Mouse (Mus musculus) olfactory bulb, adult 2 months (tissue): Measurements from ENCODE around the gene Faf1. TPM values are rescaled to one million over a fixed set of nuclear protein-coding genes. Genes with fewer than 3 reads are reported as not detected.

Experiments used
- H3K27ac ChIP-seq: fragments of 200-500 bp; 2 replicates; pipeline ENCODE4 v1.5.1; 2012; ENCODE audit warnings: low read depth, low read length; ENCODE audit not compliant: insufficient read depth
- H3K4me1 ChIP-seq: fragments of 200-500 bp; 2 replicates; pipeline ENCODE4 v1.6.1; 2012; ENCODE audit warnings: low read length; ENCODE audit not compliant: control insufficient read depth, insufficient read depth
- H3K4me3 ChIP-seq: fragments of 200-500 bp; 2 replicates; pipeline ENCODE4 v1.5.1; 2012; ENCODE audit warnings: mild to moderate bottlenecking, low read depth, low read length, moderate library complexity; ENCODE audit not compliant: insufficient read depth
- CTCF ChIP-seq: fragments of 200-500 bp; IDR thresholded peaks from 2 replicates; pipeline ENCODE4 v1.5.1; 2012; ENCODE audit warnings: low read depth, mild to moderate bottlenecking, low read length, moderate library complexity; ENCODE audit not compliant: insufficient read depth
- POLR2A ChIP-seq: fragments of 200-500 bp; IDR thresholded peaks from 2 replicates; pipeline ENCODE4 v1.6.1; 2012; ENCODE audit warnings: mild to moderate bottlenecking, low read depth, low read length, moderate library complexity; ENCODE audit not compliant: insufficient read depth
- WGBS: fragments of 180-500 bp; shearing (Covaris S2); methylation state at CpG from one replicate; pipeline ENCODE4 v1.1.7; 2018; 5-methylcytosine and 5-hydroxymethylcytosine counted together
- polyA plus RNA-seq: library from polyadenylated mRNA; stranded (reverse); fragments of >200 nt; gene quantifications from 2 replicates; pipeline ENCODE4 v1.2.4, GENCODE M21; 2012; ENCODE audit warnings: low replicate concordance; ENCODE audit not compliant: missing spikeins, insufficient read depth, insufficient read length

Gene Faf1
- polyA plus RNA-seq, 1 experiment = not detected

GRCm38 (mm10) chr4:109987560-109988362 lies 311.4 kb downstream of the Faf1 start:
- no peak overlapping the region for H3K4me3 ChIP-seq
- H3K27ac ChIP-seq = no peak overlapping the region
- H3K4me1 ChIP-seq = peaks cover 3% of the 10 kb centered on the region; the same call in 1 of the 2 replicates
- TF ChIP-seq CTCF (no peak), POLR2A (no peak)
- 30% methylated on average over 20 of the region's 20 CpGs for WGBS

- TF ChIP-seq POLR2A (no peak), CTCF (no peak)
- 38% methylated on average over 5 of the region's 5 CpGs for WGBS
- Histone ChIP-seq H3K27ac (no peak overlapping the region), H3K4me3 (no peak overlapping the region), H3K4me1 (peaks cover 3% of the 10 kb centered on the region; the same call in 1 of the 2 replicates)
Measured at GRCm38 (mm10) chr4:109988411-109988810, 312.0 kb downstream of the Faf1 start.

GRCm38 (mm10) chr4:109989213-109989612 lies 312.8 kb downstream of the Faf1 start:
- Histone ChIP-seq H3K27ac (no peak overlapping the region), H3K4me1 (no peaks in the 10 kb centered on the region), H3K4me3 (no peak overlapping the region)
- 62% methylated on average over 6 of the region's 6 CpGs for WGBS
- TF ChIP-seq POLR2A (no peak), CTCF (no peak)

- no peak for TF ChIP-seq CTCF
- no peak for TF ChIP-seq POLR2A
- Histone ChIP-seq H3K27ac (no peak overlapping the region), H3K4me1 (no peaks in the 10 kb centered on the region), H3K4me3 (no peak overlapping the region)
- 96% methylated on average over 1 of the region's 1 CpGs for WGBS
Measured at GRCm38 (mm10) chr4:110006044-110006443, 329.7 kb downstream of the Faf1 start.

Other genes starting within 250 kb of the Faf1 start
- gene Rnf11, start 191.9 kb upstream of the Faf1 start, polyA plus RNA-seq = not detected in 2 replicates
- gene 4930522H14Rik, start 145.3 kb upstream of the Faf1 start, polyA plus RNA-seq = not detected in 2 replicates
- not detected in 2 replicates for gene Cdkn2c, start 9.4 kb upstream of the Faf1 start, polyA plus RNA-seq